Mouse (Mus musculus) urinary bladder, postnatal 4 days (tissue): Measurements from ENCODE around the gene Olfr9.
A peak's percentile ranks its signal among the peaks of the same experiment; 100 is the strongest.
"Not testable (repeated sequence)": the region's sequence is repeated elsewhere in the genome, so short reads cannot be mapped to it uniquely, and the experiment has no call there.

Experiments
- DNase-seq, 2 experiments: peaks; one replicate each; pipeline ENCODE4 v3.0.0; 2021 to 2022; ENCODE audit warnings: low spot score in 2 of 2

Gene Olfr9

GRCm38 (mm10) chr10:128989131-128989530, at the start of gene Olfr9:
Olfr9 (plus strand) TSS chr10:128989431.
- not testable (repeated sequence) for DNase-seq

DNA sequence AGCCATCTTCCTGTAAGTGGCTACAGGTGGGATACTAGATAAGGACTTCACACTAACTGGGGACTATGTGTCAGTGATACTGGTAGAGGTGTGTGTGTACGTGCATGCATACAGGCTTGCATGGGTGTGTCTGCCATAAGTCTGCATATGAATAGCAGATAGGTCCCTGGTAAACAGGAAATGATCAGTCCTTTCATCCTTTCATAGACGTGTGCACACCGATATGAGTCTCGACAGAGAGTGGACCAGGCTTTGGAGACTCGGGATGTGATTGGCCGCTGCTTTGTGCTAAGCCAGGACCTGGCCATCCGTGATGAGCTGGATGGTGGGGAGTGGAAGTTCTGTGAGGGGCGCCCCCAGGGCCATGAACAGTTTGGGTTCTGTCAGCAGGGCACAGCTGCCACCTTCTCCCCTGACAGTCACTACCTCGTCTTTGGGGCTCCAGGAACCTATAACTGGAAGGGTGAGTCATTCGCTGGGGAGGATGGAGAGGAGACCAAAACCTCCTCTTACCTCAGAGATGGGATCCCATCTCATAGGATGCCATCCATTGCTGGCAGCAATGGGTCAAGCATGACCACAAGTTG, 48.7 kb upstream of the Olfr9 start:
- no peak for DNase-seq

- DNase-seq = no peak
These were observed 43.6 kb upstream of the Olfr9 start for GRCm38 (mm10) chr10:128945675-128946074.

DNA sequence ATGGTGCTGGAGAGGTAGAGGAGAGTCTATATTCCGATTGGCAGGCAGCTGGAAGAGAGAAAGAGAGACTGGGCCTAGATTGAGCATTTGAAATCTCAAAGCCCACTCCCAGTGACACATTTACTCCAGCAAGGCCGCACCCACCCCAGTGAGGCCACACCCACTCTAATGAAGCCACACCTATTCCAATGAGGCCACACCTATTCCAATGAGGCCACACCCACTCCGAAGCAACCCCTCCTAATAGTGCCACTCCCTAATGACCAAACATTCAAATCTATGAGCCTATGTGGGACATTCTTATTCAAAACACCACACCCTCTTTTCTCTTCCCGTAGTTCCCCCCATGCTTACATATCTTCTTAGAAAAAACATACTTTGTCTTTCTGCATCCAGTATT, 41.7 kb upstream of the Olfr9 start:
- DNase-seq = no peak

- DNase-seq = no peak
These were observed 38.9 kb upstream of the Olfr9 start for GRCm38 (mm10) chr10:128950208-128950887.

DNA sequence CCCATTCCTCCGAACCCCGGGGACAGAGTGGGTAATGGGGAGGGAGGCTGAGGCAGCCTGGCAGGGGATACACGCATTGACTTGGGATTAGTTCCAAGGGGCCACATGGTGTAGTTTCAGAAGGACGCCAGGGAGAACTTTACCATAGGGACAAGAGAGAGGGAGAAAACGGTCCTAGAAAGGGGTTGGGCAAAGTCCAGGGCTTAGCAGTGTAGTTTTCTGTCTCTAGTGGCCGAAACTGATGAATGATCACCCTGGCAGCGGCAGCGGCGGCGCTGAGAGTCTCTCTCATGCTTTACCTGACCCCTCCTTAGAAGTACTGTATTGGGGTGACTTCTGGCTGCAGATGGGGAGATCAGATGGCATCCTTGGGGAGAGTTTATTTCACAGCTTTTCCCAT, 30.9 kb upstream of the Olfr9 start:
- DNase-seq = no peak

- no peak for DNase-seq
These were observed 29.1 kb upstream of the Olfr9 start for GRCm38 (mm10) chr10:128960142-128960541.

GRCm38 (mm10) chr10:128960590-128961584, 28.3 kb upstream of the Olfr9 start, which contains the start of gene Mettl7b:
Mettl7b (minus strand) TSS chr10:128960988.
- DNase-seq = no peak

DNA sequence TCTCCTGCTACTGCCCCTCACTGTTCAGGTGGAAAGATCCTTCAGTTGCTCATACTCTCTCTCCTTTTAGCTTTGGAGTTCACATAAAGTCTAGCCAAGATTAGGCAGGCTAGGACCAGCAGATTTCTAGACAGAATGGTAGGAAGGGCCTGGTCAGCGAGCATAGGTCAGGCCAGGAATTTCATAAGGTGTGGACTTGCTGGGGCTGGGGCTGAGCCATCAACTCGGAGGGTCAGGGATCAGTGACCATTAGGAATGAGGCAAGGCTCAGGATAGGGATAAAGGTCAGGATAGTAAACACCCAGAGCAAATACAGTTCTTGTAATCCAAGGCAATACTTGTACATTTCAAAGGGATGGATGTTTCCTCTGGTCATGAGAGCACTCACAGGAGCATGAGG, 24.3 kb upstream of the Olfr9 start:
- DNase-seq = no peak

- no peak for DNase-seq
These were observed 23.4 kb upstream of the Olfr9 start for GRCm38 (mm10) chr10:128965871-128966270.

DNA sequence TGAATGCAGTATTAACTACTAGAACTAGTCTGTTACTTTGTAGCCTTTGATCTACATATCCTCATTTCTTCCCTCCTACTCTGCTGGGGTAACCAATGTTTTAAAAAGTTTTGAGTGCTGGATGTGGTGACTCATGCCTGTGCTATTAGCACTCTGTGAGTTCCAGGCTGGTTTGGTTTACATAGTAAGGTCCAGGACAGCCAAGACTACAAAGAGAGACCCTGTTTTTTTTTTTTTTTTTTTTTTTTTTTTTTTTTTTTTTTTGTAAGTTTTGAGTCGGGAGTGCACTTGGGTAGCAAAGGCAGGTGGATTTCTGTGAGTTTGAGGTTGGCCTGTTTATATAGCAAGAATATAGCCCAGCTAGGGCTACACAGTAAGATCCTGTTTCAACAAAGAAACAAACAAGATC, 20.9 kb upstream of the Olfr9 start:
- peak in 1 of 2 experiments; percentile 13 for DNase-seq

- DNase-seq = peak in 1 of 2 experiments; percentile 12
These were observed 18.4 kb upstream of the Olfr9 start for GRCm38 (mm10) chr10:128970740-128971250.

DNA sequence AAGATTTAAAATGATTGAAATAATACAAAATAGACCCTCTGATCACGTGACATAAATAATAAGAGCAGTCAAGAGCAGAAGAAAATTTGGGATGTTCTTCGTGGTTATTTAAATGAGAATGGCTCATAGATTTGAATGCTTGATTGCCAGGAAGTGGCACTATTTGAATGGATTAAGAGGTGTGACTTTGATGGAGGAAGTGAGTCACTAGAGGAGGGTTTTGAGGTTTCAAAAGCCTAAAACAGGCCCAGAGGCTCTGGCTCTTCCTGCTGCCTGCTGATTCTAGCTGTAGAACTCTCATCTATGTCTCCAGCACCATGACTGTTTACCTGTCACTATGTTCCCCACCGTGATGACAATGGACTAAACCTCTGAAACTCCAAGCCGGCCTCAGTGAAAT, 16.4 kb upstream of the Olfr9 start:
- DNase-seq = peak in 1 of 2 experiments; percentile 16

DNA sequence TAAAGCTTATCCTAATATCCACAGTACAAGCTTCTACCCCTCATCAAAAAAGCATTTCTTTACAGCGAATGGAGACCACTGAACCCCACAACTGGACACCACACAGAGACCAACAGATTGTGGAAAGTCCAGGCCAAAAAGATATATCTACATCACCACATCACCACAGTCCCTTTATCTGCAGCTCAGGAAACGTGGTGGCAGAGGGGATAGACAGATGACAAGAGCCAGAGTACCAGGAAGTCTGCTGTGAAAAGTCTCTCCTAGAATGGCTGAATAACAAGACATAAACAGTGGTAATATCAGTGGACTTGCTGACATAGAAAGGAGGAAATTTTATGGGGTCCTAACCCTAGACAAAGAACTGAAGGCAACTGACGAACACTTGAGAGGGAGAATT, 12.8 kb upstream of the Olfr9 start:
- no peak for DNase-seq

DNA sequence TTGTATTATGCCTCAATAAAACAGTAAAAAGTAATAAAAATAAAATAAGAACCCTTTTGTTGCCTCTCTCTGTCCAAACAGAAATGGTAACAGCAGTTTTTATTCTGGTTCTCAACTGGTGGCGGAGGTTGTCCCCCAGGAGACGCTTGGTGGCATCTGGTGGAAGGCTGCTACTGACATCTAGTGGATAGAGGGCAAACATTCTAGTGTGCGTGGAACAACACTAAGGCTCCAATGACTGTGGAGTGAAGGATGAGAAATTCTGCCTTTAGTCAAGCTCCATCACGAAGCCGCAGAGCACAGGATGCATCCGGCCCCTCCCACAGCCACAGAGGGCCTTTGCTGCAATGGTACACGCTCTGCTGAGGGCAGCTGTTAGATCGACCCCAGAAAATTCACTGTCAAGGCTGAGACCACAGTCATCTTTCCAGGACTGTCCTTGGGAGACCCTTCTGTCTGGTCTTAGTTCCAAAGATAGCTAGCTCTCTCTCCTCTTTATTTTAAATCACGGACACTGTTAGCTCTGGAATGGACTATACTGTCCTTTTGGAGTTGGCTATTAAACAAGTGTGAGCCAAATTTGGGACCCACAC, 11.6 kb upstream of the Olfr9 start:
- DNase-seq = peak; percentile 32 to 60

GRCm38 (mm10) chr10:128980644-128981365, 8.4 kb upstream of the Olfr9 start:
- no peak for DNase-seq

GRCm38 (mm10) chr10:128990129-128990850, 1.1 kb downstream of the Olfr9 start:
- DNase-seq = not testable (repeated sequence)

- DNase-seq = no peak
These were observed 1.8 kb downstream of the Olfr9 start for GRCm38 (mm10) chr10:128990994-128991393.

GRCm38 (mm10) chr10:128995796-128996195, 6.6 kb downstream of the Olfr9 start:
- no peak for DNase-seq

GRCm38 (mm10) chr10:128996523-128997040, 7.4 kb downstream of the Olfr9 start:
- DNase-seq = no peak
